Mouse (Mus musculus) forebrain, embryonic 12.5 days (tissue): ENCODE measurements at regions not wholly inside any gene's neighbourhood (a gene's known extent, or its start where the extent isn't known, plus 50 kb on each side); places are given as distances from the start of the nearest gene placed in this dataset.

Experiments
- ATAC-seq: fragments of 200-750 bp; cut with Nextera tagmentation; 2 replicates; pipeline ENCODE4 v1.8.0; 2017; ENCODE audit warnings: moderate TSS enrichment; ENCODE audit not compliant: low FRiP score
- H3K27ac ChIP-seq: fragments of 300-500 bp; sonication (generic); 2 replicates; pipeline ENCODE4 v1.5.1; 2016; ENCODE audit warnings: mild to moderate bottlenecking
- H3K27me3 ChIP-seq: fragments of 300-500 bp; sonication (generic); 2 replicates; pipeline ENCODE4 v1.6.1; 2016; ENCODE audit warnings: mild to moderate bottlenecking
- H3K36me3 ChIP-seq: fragments of 300-500 bp; sonication (generic); replicated peaks from 2 replicates; pipeline ENCODE4 v1.6.1; 2016; ENCODE audit warnings: mild to moderate bottlenecking
- H3K4me1 ChIP-seq: fragments of 300-500 bp; sonication (generic); 2 replicates; pipeline ENCODE4 v1.6.1; 2016
- H3K4me2 ChIP-seq: fragments of 300-500 bp; sonication (generic); 2 replicates; pipeline ENCODE4 v1.6.1; 2016; ENCODE audit warnings: mild to moderate bottlenecking, moderate library complexity
- H3K4me3 ChIP-seq: fragments of 300-500 bp; sonication (generic); replicated peaks from 2 replicates; pipeline ENCODE4 v1.5.1; 2016; ENCODE audit warnings: mild to moderate bottlenecking
- H3K9ac ChIP-seq: fragments of 300-500 bp; sonication (generic); 2 replicates; pipeline ENCODE4 v1.6.1; 2016; ENCODE audit warnings: mild to moderate bottlenecking
- H3K9me3 ChIP-seq: fragments of 300-500 bp; sonication (generic); 2 replicates; pipeline ENCODE4 v1.6.1; 2016
- WGBS: fragments of 180-500 bp; shearing (Covaris S2); methylation state at CpG from one replicate; pipeline ENCODE4 v1.1.7; 2016; 5-methylcytosine and 5-hydroxymethylcytosine counted together

DNA sequence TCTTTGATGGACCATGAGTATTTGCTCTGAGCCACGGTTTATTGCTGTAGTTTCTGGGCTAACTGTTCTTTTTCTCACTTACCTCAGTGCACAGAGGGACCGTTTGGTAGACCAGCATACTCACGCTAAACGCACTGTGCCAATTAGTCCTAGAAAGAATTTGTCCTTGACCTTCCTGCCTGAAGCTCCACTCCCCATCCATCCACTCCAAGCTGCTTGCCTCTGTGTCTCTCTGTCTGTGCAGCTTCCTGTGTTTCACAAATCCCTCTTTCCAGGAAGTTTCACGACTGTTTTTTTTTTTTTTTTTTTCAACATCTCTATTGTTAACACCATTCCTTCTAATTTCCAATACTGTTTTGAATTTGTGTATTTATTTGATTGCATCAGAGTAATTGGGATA lies 116.8 kb downstream of the Btg1 start:
- no peaks in the 10 kb centered on the region for H3K9me3 ChIP-seq
- 59% methylated on average over 5 of the region's 5 CpGs for WGBS
- H3K27ac ChIP-seq: no peak overlapping the region
- 0 out of 2 replicates have a peak, but pooled peaks have one; percentile 27 for ATAC-seq
- H3K4me1 ChIP-seq: no peaks in the 10 kb centered on the region
- H3K4me2 ChIP-seq: no peak overlapping the region
- H3K27me3 ChIP-seq: no peaks in the 10 kb centered on the region
- no peak overlapping the region for H3K9ac ChIP-seq
- no peak overlapping the region for H3K4me3 ChIP-seq
- no peaks in the 10 kb centered on the region for H3K36me3 ChIP-seq

DNA sequence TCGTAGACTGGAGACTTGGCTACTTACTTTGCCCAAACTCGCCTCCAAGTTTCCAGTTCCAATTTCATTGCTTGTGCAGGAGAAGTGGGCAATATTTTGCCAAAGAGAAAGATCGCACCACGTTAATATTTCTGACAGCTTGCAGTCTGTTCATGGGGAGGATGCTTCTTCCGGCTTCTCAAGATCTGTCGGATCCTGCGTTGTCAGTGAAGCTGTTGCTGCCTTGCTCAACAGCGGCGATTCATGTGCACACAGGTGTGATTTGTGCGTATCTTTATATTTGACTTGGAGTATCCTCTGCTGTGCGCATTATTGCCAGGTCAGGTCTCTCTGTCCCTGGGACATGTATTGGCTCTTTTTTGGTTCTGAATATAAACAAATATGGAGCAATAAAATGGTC lies 118.3 kb downstream of the Btg1 start:
- ATAC-seq: no peak
- H3K36me3 ChIP-seq: no peaks in the 10 kb centered on the region
- H3K4me1 ChIP-seq: no peaks in the 10 kb centered on the region
- no peaks in the 10 kb centered on the region for H3K9me3 ChIP-seq
- H3K27me3 ChIP-seq: no peaks in the 10 kb centered on the region
- no peak overlapping the region for H3K27ac ChIP-seq
- no peak overlapping the region for H3K9ac ChIP-seq
- H3K4me2 ChIP-seq: no peak overlapping the region
- H3K4me3 ChIP-seq: no peak overlapping the region
- WGBS: 95% methylated on average over 11 of the region's 11 CpGs

DNA sequence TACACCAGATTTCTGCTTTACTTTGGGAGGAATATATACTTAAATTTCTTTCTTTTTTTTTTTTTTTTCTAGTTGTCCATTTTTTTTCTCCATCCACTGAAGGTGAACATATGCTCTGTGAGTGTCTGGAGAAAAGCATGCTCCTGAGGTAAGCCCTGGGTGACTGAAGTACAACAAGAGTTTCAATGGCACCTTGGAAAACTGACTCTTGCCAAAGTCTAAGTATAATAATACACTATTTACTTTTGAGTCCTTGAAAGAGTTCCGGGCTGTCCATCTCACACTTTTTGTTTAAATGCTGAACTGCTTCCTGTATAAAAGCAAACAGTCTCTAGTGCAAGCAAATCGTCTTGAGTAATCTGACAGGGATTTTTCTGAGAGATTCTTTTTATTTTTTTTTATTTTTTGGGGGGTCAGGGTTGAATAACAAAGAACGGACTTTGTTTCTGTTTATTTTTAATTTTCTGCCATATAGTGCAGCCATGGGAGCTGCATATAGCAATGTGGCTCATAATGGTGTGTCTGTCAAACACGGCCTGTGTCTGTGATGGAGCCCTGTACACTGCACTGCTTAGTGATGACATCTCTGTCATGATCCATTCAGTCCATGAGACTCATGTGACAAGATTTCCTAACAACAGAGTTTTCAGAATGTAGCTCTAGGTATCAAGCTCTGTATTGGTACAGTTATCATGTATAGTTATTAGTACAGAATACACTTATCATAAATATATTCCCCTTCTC lies 119.3 kb downstream of the Btg1 start:
- WGBS: 82% methylated on average over 4 of the region's 4 CpGs
- Histone ChIP-seq H3K36me3 (no peaks in the 10 kb centered on the region), H3K27ac (no peak overlapping the region), H3K9ac (no peak overlapping the region), H3K4me3 (no peak overlapping the region), H3K4me1 (no peaks in the 10 kb centered on the region), H3K4me2 (no peak overlapping the region), H3K27me3 (no peaks in the 10 kb centered on the region), H3K9me3 (no peaks in the 10 kb centered on the region)
- no peak for ATAC-seq

DNA sequence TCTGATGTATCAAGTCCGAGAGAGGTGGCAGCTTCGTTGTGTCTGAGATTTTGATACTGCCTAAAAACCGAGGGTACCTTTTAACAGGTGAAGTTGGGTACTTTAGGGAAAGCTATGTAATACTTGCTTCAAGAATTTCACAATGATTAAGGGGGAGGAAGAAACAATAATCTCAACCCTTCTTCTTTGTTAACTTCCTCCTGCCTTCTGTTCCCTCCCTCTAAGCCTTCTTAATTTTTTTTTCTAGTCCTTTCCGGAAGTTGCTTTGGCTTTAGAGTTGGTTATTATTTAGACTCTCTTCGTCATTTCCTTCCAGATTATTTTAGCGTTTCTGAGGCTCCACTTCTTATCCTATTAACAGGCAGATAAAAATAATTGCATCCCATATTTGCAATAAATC lies 121.2 kb downstream of the Btg1 start:
- no peak overlapping the region for H3K4me2 ChIP-seq
- H3K9ac ChIP-seq: no peak overlapping the region
- no peaks in the 10 kb centered on the region for H3K9me3 ChIP-seq
- no peaks in the 10 kb centered on the region for H3K36me3 ChIP-seq
- H3K4me1 ChIP-seq: no peaks in the 10 kb centered on the region
- H3K27ac ChIP-seq: no peak overlapping the region
- ATAC-seq: no peak
- no peaks in the 10 kb centered on the region for H3K27me3 ChIP-seq
- 89% methylated on average over 6 of the region's 6 CpGs for WGBS
- H3K4me3 ChIP-seq: no peak overlapping the region

DNA sequence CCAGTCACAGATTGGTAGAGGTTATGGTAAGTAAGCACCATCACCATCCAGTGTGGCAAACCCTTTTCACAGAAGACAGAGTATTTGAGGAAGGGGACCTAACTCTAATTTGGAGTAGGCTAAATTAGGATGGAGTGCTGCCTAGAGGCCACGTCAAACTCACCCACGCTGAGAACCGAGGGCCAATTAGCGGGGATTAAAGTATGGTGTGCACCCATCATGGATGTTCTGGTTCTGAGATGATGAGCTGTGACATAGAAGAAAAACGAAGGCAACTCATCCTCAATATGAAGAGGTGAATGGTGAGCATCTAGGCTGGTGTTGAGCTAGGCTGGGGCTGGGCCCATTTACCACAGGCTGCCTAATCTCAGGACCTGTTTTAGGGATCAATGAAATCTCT lies 121.8 kb downstream of the Btg1 start:
- Histone ChIP-seq H3K4me3 (no peak overlapping the region), H3K4me1 (no peaks in the 10 kb centered on the region), H3K36me3 (no peaks in the 10 kb centered on the region), H3K9ac (no peak overlapping the region), H3K9me3 (no peaks in the 10 kb centered on the region), H3K27ac (no peak overlapping the region), H3K4me2 (no peak overlapping the region), H3K27me3 (no peaks in the 10 kb centered on the region)
- no peak for ATAC-seq
- WGBS: 83% methylated on average over 5 of the region's 5 CpGs

DNA sequence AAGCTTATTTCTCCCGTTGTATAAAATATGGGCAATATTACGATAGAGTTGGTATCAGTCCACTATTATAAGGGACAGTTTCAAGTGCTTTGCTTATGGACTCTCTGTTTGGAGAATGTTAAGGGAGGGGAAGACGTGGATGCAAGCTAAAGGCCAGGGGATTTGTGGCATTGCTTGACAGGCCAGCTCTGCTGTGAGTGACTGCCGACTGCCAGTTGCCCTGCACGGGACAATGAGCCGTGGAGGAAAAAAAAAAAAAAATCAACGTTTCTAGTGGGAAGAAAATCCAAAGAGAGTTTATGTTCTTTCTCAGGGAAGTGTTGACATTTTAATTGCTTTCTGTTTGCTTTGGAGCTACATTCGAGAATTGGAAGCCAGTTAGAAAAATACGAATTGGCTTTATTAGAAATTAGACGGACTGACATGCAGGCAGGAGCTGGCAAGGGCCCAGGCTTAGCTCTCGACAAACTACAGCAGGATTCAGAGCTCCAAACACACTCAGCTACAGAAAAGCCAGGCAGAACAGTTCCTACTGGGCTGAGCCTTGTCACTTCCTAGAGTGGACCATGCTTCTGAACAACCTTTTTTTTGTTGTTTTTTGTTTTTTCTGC lies 127.5 kb downstream of the Btg1 start:
- H3K9me3 ChIP-seq: no peaks in the 10 kb centered on the region
- WGBS: 58% methylated on average over 11 of the region's 11 CpGs
- H3K27me3 ChIP-seq: no peaks in the 10 kb centered on the region
- ATAC-seq: no peak
- no peaks in the 10 kb centered on the region for H3K36me3 ChIP-seq
- H3K4me2 ChIP-seq: no peak overlapping the region
- H3K9ac ChIP-seq: no peak overlapping the region
- H3K4me1 ChIP-seq: 0 out of 2 replicates have a peak, but pooled peaks cover 3% of the 10 kb centered on the region
- H3K27ac ChIP-seq: no peak overlapping the region
- H3K4me3 ChIP-seq: no peak overlapping the region

DNA sequence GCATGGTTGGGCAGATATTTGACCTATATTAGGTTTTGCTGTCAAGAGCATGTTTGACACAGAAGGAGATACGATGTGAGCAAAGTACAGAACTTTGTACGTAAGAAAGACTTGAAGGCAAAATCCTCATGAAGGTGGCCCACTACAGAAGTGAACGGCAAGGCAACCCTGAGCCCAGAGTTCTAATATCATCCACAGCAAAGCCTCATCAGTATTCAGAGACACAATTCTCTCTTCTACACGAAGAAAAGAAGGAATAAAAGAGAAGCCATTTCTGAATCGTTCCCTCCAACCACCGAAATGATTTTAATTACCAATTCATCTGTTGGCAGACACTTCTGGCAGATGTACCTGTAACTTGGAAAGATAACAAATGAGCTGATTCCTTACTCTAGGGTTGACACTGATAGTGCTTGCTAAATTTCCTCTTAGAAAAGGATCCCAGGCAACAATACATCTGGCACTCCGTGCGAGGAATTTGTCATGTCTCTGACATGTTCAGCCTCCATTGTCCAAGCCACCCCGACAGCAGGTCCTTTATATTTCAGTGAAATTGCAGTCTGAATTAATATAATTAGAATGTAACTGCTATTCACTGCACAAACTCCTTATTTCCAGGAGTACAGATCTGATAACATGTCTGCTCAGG lies 130.3 kb downstream of the Btg1 start:
- ATAC-seq: no peak
- Histone ChIP-seq H3K36me3 (no peaks in the 10 kb centered on the region), H3K9me3 (no peaks in the 10 kb centered on the region), H3K4me2 (no peak overlapping the region), H3K4me1 (peaks cover 15% of the 10 kb centered on the region), H3K27me3 (no peaks in the 10 kb centered on the region), H3K27ac (no peak overlapping the region), H3K9ac (no peak overlapping the region), H3K4me3 (no peak overlapping the region)
- 71% methylated on average over 9 of the region's 9 CpGs for WGBS

DNA sequence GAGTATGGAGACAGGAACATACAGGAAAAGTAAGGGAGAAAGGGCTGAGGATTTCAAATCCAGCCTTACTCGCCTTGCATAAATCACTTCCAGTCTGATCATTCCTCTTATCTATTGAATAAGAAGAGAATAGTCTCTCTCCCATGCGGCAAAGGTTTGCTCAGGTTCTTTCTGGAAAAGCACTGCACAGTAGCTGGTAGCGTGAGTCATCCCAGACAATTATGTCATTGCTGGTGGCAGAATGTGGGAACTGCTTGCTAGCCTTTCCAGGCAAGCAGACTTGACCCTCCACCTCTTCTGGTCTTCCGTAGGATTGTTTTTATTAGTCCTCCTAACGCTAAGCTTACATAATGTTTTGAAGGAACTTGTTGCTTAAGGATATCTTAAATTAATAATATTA lies 134.1 kb downstream of the Btg1 start:
- WGBS: 69% methylated on average over 5 of the region's 5 CpGs
- no peak overlapping the region for H3K4me3 ChIP-seq
- ATAC-seq: no peak
- no peak overlapping the region for H3K27ac ChIP-seq
- H3K4me1 ChIP-seq: peaks cover 41% of the 10 kb centered on the region
- H3K9ac ChIP-seq: no peak overlapping the region
- no peak overlapping the region for H3K4me2 ChIP-seq
- H3K36me3 ChIP-seq: no peaks in the 10 kb centered on the region
- no peaks in the 10 kb centered on the region for H3K27me3 ChIP-seq
- H3K9me3 ChIP-seq: no peaks in the 10 kb centered on the region

DNA sequence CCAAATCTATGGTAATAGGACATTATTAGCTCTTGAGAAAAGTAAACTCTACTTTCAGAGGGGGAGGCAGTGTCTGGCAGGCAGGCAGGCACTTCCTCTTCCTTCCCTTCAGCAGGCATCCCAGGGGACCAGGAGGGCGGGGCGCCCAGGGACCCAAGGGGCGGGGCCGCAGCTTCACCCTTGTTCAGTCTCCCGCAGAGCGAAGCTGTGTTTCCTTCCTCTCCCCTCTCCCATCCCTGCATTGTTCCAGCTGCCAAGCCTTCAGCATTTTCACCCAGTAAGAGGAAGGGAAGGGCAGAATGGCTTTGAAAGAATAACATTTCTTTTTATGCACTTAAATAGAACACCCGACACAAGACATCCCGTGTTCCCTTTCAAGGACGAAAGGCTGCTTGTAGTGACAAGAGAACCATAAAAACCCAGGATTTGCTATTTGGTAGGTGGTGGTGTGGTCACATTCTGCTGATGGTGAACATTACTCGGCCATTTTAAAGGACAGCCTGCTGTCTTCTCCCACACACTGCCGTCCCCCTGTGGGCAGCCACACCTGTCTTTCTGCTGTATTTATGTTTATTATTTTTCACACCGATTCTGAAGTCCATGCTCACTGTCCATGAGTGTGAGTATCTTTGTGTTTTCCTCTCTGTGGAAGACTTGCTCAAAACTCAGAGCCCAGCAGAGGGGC lies 134.9 kb downstream of the Btg1 start:
- H3K4me1 ChIP-seq: peaks cover 48% of the 10 kb centered on the region
- peak overlapping the region; percentile 7; the same call in 1 of the 2 replicates for H3K4me3 ChIP-seq
- H3K9ac ChIP-seq: no peak overlapping the region
- 19% methylated on average over 12 of the region's 12 CpGs for WGBS
- H3K27ac ChIP-seq: peak overlapping the region; percentile 57; the same call in 1 of the 2 replicates
- H3K9me3 ChIP-seq: no peaks in the 10 kb centered on the region
- no peaks in the 10 kb centered on the region for H3K27me3 ChIP-seq
- no peaks in the 10 kb centered on the region for H3K36me3 ChIP-seq
- peak; percentile 86 for ATAC-seq
- H3K4me2 ChIP-seq: peak overlapping the region; percentile 40

DNA sequence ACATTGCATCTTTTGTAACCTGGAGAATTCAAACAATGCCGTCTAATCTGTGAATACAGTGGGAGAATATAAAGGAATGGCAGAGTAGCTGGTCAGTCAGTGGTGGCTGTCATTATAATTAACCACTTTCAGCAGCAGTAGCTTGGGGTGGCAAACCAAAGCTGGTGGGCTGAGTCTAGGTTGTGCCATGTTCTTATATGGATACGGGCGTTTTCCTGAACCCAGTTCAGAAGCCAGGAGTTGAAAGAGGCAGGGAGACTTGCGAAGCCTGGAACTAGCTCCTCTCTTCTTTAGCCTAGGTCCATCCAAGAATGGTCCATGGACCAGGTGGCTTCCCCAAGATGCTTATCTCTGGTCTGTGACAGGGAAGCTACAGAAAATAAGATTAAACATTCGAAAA lies 135.7 kb downstream of the Btg1 start:
- H3K4me2 ChIP-seq: no peak overlapping the region
- no peaks in the 10 kb centered on the region for H3K9me3 ChIP-seq
- H3K36me3 ChIP-seq: no peaks in the 10 kb centered on the region
- WGBS: 92% methylated on average over 5 of the region's 5 CpGs
- H3K27ac ChIP-seq: no peak overlapping the region
- H3K4me1 ChIP-seq: peaks cover 46% of the 10 kb centered on the region
- H3K27me3 ChIP-seq: no peaks in the 10 kb centered on the region
- no peak for ATAC-seq
- no peak overlapping the region for H3K9ac ChIP-seq
- H3K4me3 ChIP-seq: no peak overlapping the region

DNA sequence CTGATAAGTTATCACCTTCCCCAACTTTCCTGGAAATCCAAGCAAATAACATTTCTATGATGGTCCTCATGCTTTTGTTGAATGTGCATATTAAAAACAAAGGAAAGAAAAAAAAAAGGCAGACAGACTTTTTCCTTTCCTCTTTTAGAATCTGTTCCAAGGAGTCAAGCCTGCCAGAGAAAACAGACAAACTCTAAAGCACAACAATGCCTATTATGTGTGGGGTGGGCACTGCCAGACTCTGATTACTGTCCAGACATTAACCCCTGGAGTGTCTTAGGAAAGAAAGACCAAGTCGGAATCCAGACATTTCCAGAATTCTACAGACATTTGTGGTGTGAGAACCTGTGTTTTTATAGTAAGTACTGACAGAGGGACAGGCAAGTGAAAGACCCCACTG lies 136.7 kb downstream of the Btg1 start:
- 29% methylated on average over 1 of the region's 1 CpGs for WGBS
- Histone ChIP-seq H3K27me3 (no peaks in the 10 kb centered on the region), H3K9me3 (no peaks in the 10 kb centered on the region), H3K4me2 (no peak overlapping the region), H3K27ac (no peak overlapping the region), H3K4me1 (peaks cover 46% of the 10 kb centered on the region), H3K36me3 (no peaks in the 10 kb centered on the region), H3K9ac (no peak overlapping the region), H3K4me3 (no peak overlapping the region)
- ATAC-seq: no peak

DNA sequence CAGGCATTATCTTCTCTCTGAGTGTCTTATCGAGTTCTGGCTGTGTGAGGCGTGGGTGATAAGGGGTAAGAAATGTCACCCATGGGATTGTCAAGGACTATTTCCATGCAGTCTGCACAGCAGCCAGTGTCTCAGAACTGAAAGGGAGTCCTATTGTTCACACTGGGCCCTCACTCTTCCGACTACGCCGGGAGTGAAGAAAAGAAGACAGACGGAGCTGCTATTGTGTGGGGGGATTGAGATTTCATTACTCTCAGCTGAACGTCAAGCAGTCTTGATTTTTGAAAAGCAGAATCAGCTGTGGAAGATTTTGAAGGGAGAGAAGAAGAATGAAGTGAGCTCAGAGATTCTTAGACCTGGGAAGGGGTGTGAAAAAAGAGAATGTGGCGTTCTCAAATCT lies 138.9 kb downstream of the Btg1 start:
- H3K9ac ChIP-seq: no peak overlapping the region
- H3K4me2 ChIP-seq: no peak overlapping the region
- peak overlapping the region; percentile 33; the same call in 1 of the 2 replicates for H3K27ac ChIP-seq
- no peak overlapping the region for H3K4me3 ChIP-seq
- no peak for ATAC-seq
- WGBS: 14% methylated on average over 8 of the region's 8 CpGs
- H3K27me3 ChIP-seq: no peaks in the 10 kb centered on the region
- H3K36me3 ChIP-seq: no peaks in the 10 kb centered on the region
- H3K9me3 ChIP-seq: no peaks in the 10 kb centered on the region
- peaks cover 45% of the 10 kb centered on the region for H3K4me1 ChIP-seq
